Mouse (Mus musculus): Measurements from ENCODE around the gene Pdlim5. TPM values are rescaled to one million over a fixed set of nuclear protein-coding genes. Genes with fewer than 3 reads are reported as not detected.

Pdlim5 gene
- polyA plus RNA-seq, 1 experiment from 2014 or later = 241 TPM

Other genes starting within 250 kb of the Pdlim5 start
- gene Bmpr1b, start 226.3 kb downstream of the Pdlim5 start, polyA plus RNA-seq (2014; fragmentation: Nextera tagmentation; extraction: Ambion mirVana) = 0.70 and 0.73 TPM in 2 replicates
- 0.11 and 0.34 TPM in 2 replicates for gene Gbp5, start 98.3 kb upstream of the Pdlim5 start, polyA plus RNA-seq (2014; fragmentation: Nextera tagmentation; extraction: Ambion mirVana)
- 2.9 and 3.6 TPM in 2 replicates for gene Gbp7, start 134.6 kb upstream of the Pdlim5 start, polyA plus RNA-seq (2014; fragmentation: Nextera tagmentation; extraction: Ambion mirVana)
- gene Gbp3, start 164.3 kb upstream of the Pdlim5 start, polyA plus RNA-seq (2014; fragmentation: Nextera tagmentation; extraction: Ambion mirVana) = 1.8 and 3.1 TPM in 2 replicates
- 0.09 TPM in 1 of 2 replicates, not detected in the other for gene Gbp2b, start 199.2 kb upstream of the Pdlim5 start, polyA plus RNA-seq (2014; fragmentation: Nextera tagmentation; extraction: Ambion mirVana)
- 2.3 and 2.4 TPM in 2 replicates for gene Gbp2, start 224.9 kb upstream of the Pdlim5 start, polyA plus RNA-seq (2014; fragmentation: Nextera tagmentation; extraction: Ambion mirVana)